Mouse (Mus musculus): ENCODE results near the gene Rab21. TPM values are rescaled to one million over a fixed set of nuclear protein-coding genes. Genes with fewer than 3 reads are reported as not detected.

Gene Rab21
- total RNA-seq, 2 experiments from 2014 or later, result 47.1 to 66.2 TPM

GRCm38 (mm10) chr10:115296401-115296935, 18.9 kb downstream of the Rab21 start:
- Histone ChIP-seq H3K4me3 (no peak overlapping the region), H3K27ac (no peak overlapping the region)
- DNase-seq, result no peak
- intact Hi-C loops (cut with DNase I), result no loop called here
- no peak for TF ChIP-seq CTCF (IDR thresholded peaks at IDR 0.05)

GRCm38 (mm10) chr10:115295162-115295561, 20.2 kb downstream of the Rab21 start:
- H3K4me3 ChIP-seq, result no peak overlapping the region
- intact Hi-C loops (cut with DNase I), result no loop called here
- TF ChIP-seq CTCF (IDR thresholded peaks at IDR 0.05), result no peak
- DNase-seq, result no peak
- H3K27ac ChIP-seq, result no peak overlapping the region

- no peak overlapping the region for H3K4me3 ChIP-seq
- DNase-seq, result no peak
- TF ChIP-seq CTCF (IDR thresholded peaks at IDR 0.05), result no peak
- intact Hi-C loops (cut with DNase I), result no loop called here
- H3K27ac ChIP-seq, result no peak overlapping the region
These were observed 20.7 kb downstream of the Rab21 start for GRCm38 (mm10) chr10:115294715-115295114.

- intact Hi-C loops (cut with DNase I), result no loop called here
- TF ChIP-seq CTCF (IDR thresholded peaks at IDR 0.05), result no peak
- no peak for DNase-seq
- H3K27ac ChIP-seq, result no peak overlapping the region
- H3K4me3 ChIP-seq, result no peak overlapping the region
These were observed 21.4 kb downstream of the Rab21 start for GRCm38 (mm10) chr10:115293946-115294345.

GRCm38 (mm10) chr10:115290671-115291070, 24.7 kb downstream of the Rab21 start:
- intact Hi-C loops (cut with DNase I), result no loop called here
- no peak overlapping the region for H3K27ac ChIP-seq
- DNase-seq, result no peak
- no peak for TF ChIP-seq CTCF (IDR thresholded peaks at IDR 0.05)
- H3K4me3 ChIP-seq, result no peak overlapping the region

- TF ChIP-seq CTCF (IDR thresholded peaks at IDR 0.05), result no peak
- DNase-seq, result no peak
- no peak overlapping the region for H3K27ac ChIP-seq
- no peak overlapping the region for H3K4me3 ChIP-seq
- intact Hi-C loops (cut with DNase I), result no loop called here
These were observed 26.5 kb downstream of the Rab21 start for GRCm38 (mm10) chr10:115288856-115289255.

- TF ChIP-seq CTCF (IDR thresholded peaks at IDR 0.05), result no peak
- Histone ChIP-seq H3K4me3 (no peak overlapping the region), H3K27ac (no peak overlapping the region)
- intact Hi-C loops (cut with DNase I), result no loop called here
- no peak for DNase-seq
These were observed 31.2 kb downstream of the Rab21 start for GRCm38 (mm10) chr10:115284170-115284569.

- no peak for DNase-seq
- Histone ChIP-seq H3K27ac (no peak overlapping the region), H3K4me3 (no peak overlapping the region)
- intact Hi-C loops (cut with DNase I), result no loop called here
- no peak for TF ChIP-seq CTCF (IDR thresholded peaks at IDR 0.05)
These were observed 34.0 kb downstream of the Rab21 start for GRCm38 (mm10) chr10:115281381-115281780.

GRCm38 (mm10) chr10:115271649-115272048, 43.7 kb downstream of the Rab21 start:
- TF ChIP-seq CTCF (IDR thresholded peaks at IDR 0.05), result no peak
- DNase-seq, result no peak
- H3K4me3 ChIP-seq, result no peak overlapping the region
- intact Hi-C loops (cut with DNase I), result no loop called here
- H3K27ac ChIP-seq, result no peak overlapping the region

- no peak overlapping the region for H3K27ac ChIP-seq
- intact Hi-C loops (cut with DNase I), result no loop called here
- H3K4me3 ChIP-seq, result no peak overlapping the region
- no peak for TF ChIP-seq CTCF (IDR thresholded peaks at IDR 0.05)
- no peak for DNase-seq
These were observed 44.6 kb downstream of the Rab21 start for GRCm38 (mm10) chr10:115270612-115271390.

GRCm38 (mm10) chr10:115262926-115263562, 52.4 kb downstream of the Rab21 start:
- Histone ChIP-seq H3K27ac (no peak overlapping the region), H3K4me3 (no peak overlapping the region)
- intact Hi-C loops (cut with DNase I), result no loop called here
- no peak for DNase-seq
- TF ChIP-seq CTCF (IDR thresholded peaks at IDR 0.05), result no peak

GRCm38 (mm10) chr10:115262261-115262660, 53.1 kb downstream of the Rab21 start:
- no peak overlapping the region for H3K27ac ChIP-seq
- H3K4me3 ChIP-seq, result no peak overlapping the region
- DNase-seq, result no peak
- no peak for TF ChIP-seq CTCF (IDR thresholded peaks at IDR 0.05)
- intact Hi-C loops (cut with DNase I), result no loop called here

GRCm38 (mm10) chr10:115261428-115261827, 54.0 kb downstream of the Rab21 start:
- no peak overlapping the region for H3K4me3 ChIP-seq
- no peak for DNase-seq
- no peak overlapping the region for H3K27ac ChIP-seq
- intact Hi-C loops (cut with DNase I), result no loop called here
- TF ChIP-seq CTCF (IDR thresholded peaks at IDR 0.05), result no peak
